Mouse (Mus musculus): Measurements from ENCODE around the gene Ly86. TPM values are rescaled to one million over a fixed set of nuclear protein-coding genes. Genes with fewer than 3 reads are reported as not detected.

The Ly86 gene
- polyA plus RNA-seq, 1 experiment from 2014 or later = 5.2 TPM

DNA sequence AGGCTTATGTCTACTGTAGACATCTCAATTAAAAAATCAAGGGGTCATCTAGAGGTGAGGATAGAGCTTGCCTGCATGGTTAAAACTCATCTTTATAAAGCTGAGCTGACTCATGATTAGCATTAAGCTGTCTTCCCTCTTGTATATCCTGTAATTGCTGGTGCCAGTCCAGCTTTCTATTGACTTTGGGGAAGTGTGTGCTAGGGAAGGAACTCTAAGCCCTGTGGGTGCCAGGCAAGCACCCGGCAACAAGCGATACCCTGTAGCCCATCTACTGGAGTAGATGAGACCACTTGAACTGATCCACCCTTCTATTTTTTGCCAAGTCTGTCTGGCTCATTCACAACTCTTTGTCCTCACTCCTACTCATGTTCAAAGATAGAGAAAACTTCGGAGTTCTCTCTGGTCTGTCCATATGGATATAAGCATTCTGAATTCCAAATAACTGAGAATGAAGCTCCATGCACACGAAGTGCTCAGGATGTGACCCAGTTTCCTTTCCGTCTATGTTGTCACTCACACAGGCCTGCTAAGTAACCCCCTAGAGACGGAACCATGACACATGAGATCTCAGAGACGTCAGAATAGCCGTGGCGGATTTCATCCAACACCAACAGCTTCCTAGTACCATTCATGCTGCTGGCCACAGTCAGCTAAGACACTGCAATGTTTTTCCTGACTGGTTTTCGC is 10.8 kb downstream of the Ly86 start:
- Histone ChIP-seq H3K4me1 (no peaks in the 10 kb centered on the region), H3K36me3 (ENCODE audit: poor library complexity, severe bottlenecking) (no peaks in the 10 kb centered on the region), H3K27ac (no peak overlapping the region), H3K9me3 (replicated peaks) (no peaks in the 10 kb centered on the region), H3K4me3 (no peak overlapping the region), H3K4me2 (no peak overlapping the region), H3K9ac (no peak overlapping the region), H3K27me3 (no peaks in the 10 kb centered on the region)
- 94% methylated on average over 10 of the region's 10 CpGs for WGBS
- no peak for ATAC-seq

DNA sequence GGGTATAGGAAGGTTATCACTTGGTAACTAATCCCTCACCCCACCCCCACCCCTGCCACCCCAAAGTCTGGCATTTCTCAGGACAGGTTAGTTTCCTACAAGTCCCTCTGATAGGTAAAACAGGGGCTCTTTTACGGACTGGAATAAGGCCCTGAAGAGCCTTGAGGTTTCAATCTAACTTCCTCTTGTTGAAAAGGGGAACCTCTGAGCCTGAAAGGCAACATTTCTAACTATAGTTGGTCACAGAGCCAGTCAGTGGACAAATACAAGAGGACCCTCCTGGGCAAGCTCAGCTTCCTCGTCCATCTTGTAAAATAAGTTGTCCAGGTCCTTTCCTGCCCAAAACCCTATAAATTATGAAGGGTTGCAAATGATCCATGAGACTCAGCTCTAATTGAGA is 11.5 kb downstream of the Ly86 start:
- ATAC-seq = no peak
- 86% methylated on average over 2 of the region's 2 CpGs for WGBS

DNA sequence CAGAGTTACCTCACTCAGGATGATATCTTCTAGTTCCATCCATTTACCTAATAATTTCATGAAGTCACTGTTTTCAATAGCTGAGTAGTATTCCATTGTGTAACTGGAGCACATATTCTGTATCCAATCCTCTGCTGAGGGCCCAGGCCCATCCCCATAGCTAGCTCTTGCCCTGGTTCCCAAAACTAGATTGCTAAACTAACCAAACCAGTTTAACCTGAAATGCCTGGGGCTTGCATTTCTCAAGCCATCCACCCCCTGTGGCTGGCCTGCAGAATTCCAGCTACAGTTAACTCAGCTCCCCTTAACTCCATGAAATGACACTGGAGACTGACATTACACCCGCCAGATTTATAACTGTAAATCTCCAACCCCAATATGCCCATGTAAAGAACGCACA is 13.1 kb downstream of the Ly86 start:
- Histone ChIP-seq H3K27ac (no peak overlapping the region), H3K9ac (no peak overlapping the region), H3K4me2 (no peak overlapping the region), H3K4me1 (no peaks in the 10 kb centered on the region), H3K27me3 (no peaks in the 10 kb centered on the region), H3K4me3 (no peak overlapping the region), H3K9me3 (replicated peaks) (no peaks in the 10 kb centered on the region), H3K36me3 (ENCODE audit: poor library complexity, severe bottlenecking) (no peaks in the 10 kb centered on the region)
- WGBS = 94% methylated on average over 2 of the region's 2 CpGs
- no peak for ATAC-seq

More for the DNA sequence above, 11.5 kb downstream of the Ly86 start:
- Histone ChIP-seq H3K36me3 (ENCODE audit: poor library complexity, severe bottlenecking) (no peaks in the 10 kb centered on the region), H3K4me1 (no peaks in the 10 kb centered on the region), H3K27me3 (no peaks in the 10 kb centered on the region), H3K27ac (no peak overlapping the region), H3K9me3 (replicated peaks) (no peaks in the 10 kb centered on the region), H3K4me2 (no peak overlapping the region), H3K4me3 (no peak overlapping the region), H3K9ac (no peak overlapping the region)

DNA sequence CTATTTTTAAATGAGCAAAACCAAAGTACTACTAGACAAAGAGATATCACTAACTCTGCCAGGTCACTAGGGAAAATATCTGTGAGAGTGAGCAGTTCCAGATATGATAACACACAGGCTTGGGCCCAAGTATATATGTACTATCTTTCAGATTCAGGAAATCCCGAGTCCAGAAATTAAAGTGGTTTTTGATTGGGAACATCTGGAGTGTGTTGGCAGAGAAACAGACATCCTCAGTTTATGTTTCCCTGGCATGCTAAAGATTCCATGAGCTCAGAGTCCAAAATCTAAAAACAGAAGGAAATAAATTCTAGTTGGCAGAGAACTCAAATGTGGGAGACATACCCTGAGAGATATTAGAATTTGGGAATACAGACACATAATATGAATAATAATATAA is 16.2 kb downstream of the Ly86 start:
- Histone ChIP-seq H3K4me2 (no peak overlapping the region), H3K27ac (no peak overlapping the region), H3K9ac (no peak overlapping the region), H3K36me3 (ENCODE audit: poor library complexity, severe bottlenecking) (no peaks in the 10 kb centered on the region), H3K9me3 (replicated peaks) (no peaks in the 10 kb centered on the region), H3K4me1 (no peaks in the 10 kb centered on the region), H3K4me3 (no peak overlapping the region), H3K27me3 (no peaks in the 10 kb centered on the region)
- peak; percentile 41; the same call in 1 of the 2 replicates for ATAC-seq
- 85% methylated on average over 1 of the region's 1 CpGs for WGBS

DNA sequence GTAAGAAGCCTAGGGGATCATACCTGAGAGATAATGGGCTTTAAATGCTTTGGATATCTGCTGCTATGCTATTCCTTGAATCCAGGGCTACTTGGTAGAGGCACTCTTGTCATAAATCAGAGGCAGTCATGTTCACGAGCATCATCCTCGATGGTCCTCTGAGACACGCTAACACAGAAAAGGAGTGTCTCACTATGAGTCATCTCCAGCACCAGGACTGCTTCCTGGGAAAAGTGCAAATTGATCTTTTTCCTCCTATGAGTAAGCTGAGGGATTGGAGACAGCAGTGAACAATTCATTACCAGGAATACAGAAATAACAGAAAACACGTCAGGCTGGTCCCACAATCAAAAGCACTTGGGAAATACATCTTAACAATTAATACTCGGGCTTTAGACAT is 19.3 kb downstream of the Ly86 start:
- Histone ChIP-seq H3K4me3 (no peak overlapping the region), H3K4me2 (no peak overlapping the region), H3K9me3 (replicated peaks) (no peaks in the 10 kb centered on the region), H3K27ac (no peak overlapping the region), H3K9ac (no peak overlapping the region), H3K27me3 (no peaks in the 10 kb centered on the region), H3K4me1 (no peaks in the 10 kb centered on the region), H3K36me3 (ENCODE audit: poor library complexity, severe bottlenecking) (no peaks in the 10 kb centered on the region)
- no peak for ATAC-seq
- WGBS = 82% methylated on average over 5 of the region's 5 CpGs

DNA sequence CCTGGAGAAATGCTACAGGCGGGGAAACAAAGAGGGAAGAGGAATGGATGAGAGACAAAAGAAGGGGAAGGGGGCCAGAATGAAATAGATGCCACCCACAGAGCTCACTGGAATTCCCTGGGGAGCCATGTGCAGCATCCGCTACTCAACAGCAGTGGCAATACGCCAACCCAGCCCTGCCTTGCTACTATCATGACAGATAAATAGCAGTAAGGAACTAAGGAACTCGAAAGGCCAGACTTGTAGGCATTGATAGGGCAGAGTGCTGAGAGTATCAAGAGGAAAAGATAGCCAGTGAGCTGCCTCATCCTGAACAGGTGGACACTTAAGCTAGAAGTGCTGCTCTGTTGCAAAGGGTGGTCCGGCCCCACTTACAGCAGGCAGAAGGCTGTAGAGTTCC is 31.4 kb downstream of the Ly86 start:
- H3K4me3 ChIP-seq = no peak overlapping the region
- no peaks in the 10 kb centered on the region for H3K36me3 ChIP-seq (ENCODE audit: poor library complexity, severe bottlenecking)
- no peak overlapping the region for H3K27ac ChIP-seq
- no peak overlapping the region for H3K4me2 ChIP-seq
- no peaks in the 10 kb centered on the region for H3K27me3 ChIP-seq
- ATAC-seq = no peak
- 57% methylated on average over 5 of the region's 5 CpGs for WGBS
- no peaks in the 10 kb centered on the region for H3K9me3 ChIP-seq (replicated peaks)
- H3K4me1 ChIP-seq = 0 out of 2 replicates have a peak, but pooled peaks cover 7% of the 10 kb centered on the region
- no peak overlapping the region for H3K9ac ChIP-seq

DNA sequence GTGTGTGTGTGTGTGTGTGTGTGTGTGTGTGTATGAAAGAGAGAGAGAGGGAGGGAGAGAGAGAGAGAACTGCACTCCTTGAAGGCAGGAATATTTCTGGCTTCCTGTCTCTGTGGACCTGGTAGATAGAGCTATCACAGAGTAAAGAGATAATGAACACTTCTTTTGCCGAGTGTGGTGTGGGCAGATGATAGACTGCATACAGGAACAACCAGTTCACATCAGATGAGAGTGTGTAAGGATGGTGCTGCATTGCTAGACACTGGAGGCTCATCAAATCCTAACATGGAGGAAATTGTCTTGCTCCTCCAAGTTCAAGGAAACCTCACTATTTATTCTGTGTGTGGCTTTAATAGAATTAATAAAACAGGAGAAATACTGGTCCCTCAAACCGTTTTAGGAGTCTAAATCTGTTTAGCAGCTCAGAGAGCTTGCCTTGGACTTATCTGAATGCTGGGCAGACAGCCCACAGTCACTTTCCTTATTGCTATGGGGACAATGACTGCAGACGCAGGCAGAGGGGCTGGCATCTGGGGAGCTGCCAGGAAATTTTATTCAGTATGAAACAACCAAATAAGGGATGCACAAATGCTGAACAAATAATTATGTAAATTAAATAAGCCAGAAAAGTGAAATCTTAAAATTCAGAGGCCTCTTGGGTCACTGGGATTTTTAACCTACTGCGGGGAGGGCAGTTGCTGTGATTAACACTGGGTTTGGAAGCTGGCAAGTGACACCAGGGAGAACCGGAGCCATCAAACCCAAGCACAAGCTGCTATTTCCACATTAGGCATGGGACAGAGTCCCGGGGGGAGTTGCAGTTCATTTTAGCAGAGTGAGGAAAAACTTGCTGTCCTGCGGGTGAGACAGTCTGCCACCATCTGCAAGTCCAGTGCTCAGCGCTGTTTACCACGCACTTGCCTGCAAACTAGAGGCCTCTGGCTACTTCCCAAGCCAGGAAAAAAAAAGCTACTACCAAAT is 43.5 kb downstream of the Ly86 start:
- 47% methylated on average over 9 of the region's 9 CpGs for WGBS
- 0 out of 2 replicates have a peak overlapping the region, but pooled peaks have one; percentile 19 for H3K4me2 ChIP-seq
- peak; percentile 85 for ATAC-seq
- peak overlapping the region; percentile 65 for H3K27ac ChIP-seq
- H3K4me1 ChIP-seq = peaks cover 16% of the 10 kb centered on the region
- H3K9me3 ChIP-seq (replicated peaks) = no peaks in the 10 kb centered on the region
- H3K4me3 ChIP-seq = no peak overlapping the region
- H3K36me3 ChIP-seq (ENCODE audit: poor library complexity, severe bottlenecking) = no peaks in the 10 kb centered on the region
- no peak overlapping the region for H3K9ac ChIP-seq
- H3K27me3 ChIP-seq = no peaks in the 10 kb centered on the region

DNA sequence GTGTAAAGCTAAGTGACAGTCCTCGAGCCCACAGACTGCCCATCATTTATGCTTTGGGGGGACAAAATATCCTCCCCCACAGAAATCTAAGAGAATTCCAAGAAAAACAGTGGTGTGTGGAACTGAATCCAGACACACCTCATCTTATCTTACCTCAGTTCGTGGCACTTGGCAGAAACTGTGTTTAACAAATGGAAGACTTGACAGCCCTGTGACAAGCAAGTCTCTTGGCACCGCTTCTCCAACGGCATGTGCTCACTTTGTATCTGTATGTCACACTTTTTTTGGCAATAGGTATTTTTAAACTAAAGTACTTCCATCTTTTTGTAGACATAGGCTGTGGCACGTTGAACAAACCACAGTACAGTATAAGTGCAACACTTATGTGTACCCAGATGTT is 44.3 kb downstream of the Ly86 start:
- H3K4me1 ChIP-seq = peaks cover 16% of the 10 kb centered on the region
- no peak overlapping the region for H3K4me3 ChIP-seq
- H3K27ac ChIP-seq = no peak overlapping the region
- ATAC-seq = peak; percentile 12; the same call in 1 of the 2 replicates
- no peaks in the 10 kb centered on the region for H3K9me3 ChIP-seq (replicated peaks)
- no peak overlapping the region for H3K9ac ChIP-seq
- no peaks in the 10 kb centered on the region for H3K36me3 ChIP-seq (ENCODE audit: poor library complexity, severe bottlenecking)
- 82% methylated on average over 5 of the region's 5 CpGs for WGBS
- H3K27me3 ChIP-seq = no peaks in the 10 kb centered on the region
- H3K4me2 ChIP-seq = no peak overlapping the region

DNA sequence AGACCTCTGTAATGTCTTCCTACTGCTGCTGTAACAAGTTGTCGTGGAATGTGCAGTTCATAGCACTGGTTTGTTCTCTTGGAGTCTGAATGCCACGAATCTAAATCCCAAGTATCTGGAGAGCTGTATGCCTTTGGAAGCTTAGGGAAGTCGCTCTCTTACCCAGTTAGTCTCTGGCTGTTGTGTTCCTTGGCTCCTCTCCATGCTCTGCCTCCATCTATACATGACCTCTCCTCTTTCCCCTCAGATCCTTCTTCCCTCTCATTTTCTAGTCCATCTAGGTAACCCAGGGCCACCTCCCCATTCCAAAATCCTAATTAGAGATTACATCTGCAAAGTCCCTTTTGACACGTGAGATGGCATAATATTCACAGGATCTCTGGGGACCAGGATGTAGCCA is 53.8 kb downstream of the Ly86 start:
- Histone ChIP-seq H3K27me3 (no peaks in the 10 kb centered on the region), H3K9ac (no peak overlapping the region), H3K4me3 (no peak overlapping the region), H3K36me3 (ENCODE audit: poor library complexity, severe bottlenecking) (no peaks in the 10 kb centered on the region), H3K9me3 (replicated peaks) (no peaks in the 10 kb centered on the region), H3K27ac (no peak overlapping the region), H3K4me1 (no peaks in the 10 kb centered on the region), H3K4me2 (no peak overlapping the region)
- WGBS = 79% methylated on average over 4 of the region's 4 CpGs
- ATAC-seq = no peak

DNA sequence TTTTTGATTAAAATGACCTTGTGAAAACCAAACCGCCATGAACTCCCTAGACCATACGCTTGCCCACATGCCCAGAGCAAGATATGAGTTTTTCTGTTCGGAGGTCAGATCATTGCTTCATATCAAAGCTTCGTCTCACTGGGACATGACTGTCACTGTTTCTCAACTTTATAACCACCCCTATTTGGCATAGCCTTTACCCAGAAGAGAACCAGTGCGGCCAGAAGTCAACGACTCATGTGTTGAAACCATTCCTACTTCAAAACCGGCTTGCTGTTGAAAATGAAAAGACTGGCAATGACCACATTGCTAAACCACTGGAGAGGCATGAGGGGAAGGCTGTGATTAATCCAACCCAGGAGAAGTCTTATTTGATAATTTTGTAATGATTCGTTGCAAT is 54.3 kb downstream of the Ly86 start:
- ATAC-seq = no peak
- no peaks in the 10 kb centered on the region for H3K4me1 ChIP-seq
- WGBS = 95% methylated on average over 8 of the region's 8 CpGs
- no peaks in the 10 kb centered on the region for H3K36me3 ChIP-seq (ENCODE audit: poor library complexity, severe bottlenecking)
- H3K4me2 ChIP-seq = no peak overlapping the region
- H3K4me3 ChIP-seq = no peak overlapping the region
- no peak overlapping the region for H3K27ac ChIP-seq
- no peak overlapping the region for H3K9ac ChIP-seq
- no peaks in the 10 kb centered on the region for H3K9me3 ChIP-seq (replicated peaks)
- no peaks in the 10 kb centered on the region for H3K27me3 ChIP-seq

DNA sequence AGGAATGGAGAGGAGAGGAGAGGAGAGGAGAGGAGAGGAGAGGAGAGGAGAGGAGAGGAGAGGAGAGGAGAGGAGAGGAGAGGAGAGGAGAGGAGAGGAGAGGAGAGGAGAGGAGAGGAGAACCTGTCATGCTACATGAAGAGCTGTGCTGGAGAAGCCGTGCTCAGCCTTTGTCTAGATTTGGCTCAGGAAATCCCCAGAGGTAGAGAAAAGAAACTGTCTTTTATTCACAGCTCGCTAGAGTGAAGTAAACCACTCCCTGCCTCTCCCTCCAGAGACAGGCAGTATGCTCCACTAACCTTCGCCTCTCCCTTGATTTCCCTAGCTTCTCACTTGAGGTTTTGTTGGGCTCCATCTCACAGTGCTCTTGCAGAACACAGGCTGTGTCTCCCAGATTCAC is 57.4 kb downstream of the Ly86 start:
- H3K4me3 ChIP-seq = no peak overlapping the region
- H3K27ac ChIP-seq = no peak overlapping the region
- no peaks in the 10 kb centered on the region for H3K4me1 ChIP-seq
- H3K4me2 ChIP-seq = no peak overlapping the region
- H3K9me3 ChIP-seq (replicated peaks) = no peaks in the 10 kb centered on the region
- no peak for ATAC-seq
- 39% methylated on average over 3 of the region's 3 CpGs for whole genome bisulfite sequencing
- H3K27me3 ChIP-seq = no peaks in the 10 kb centered on the region
- no peaks in the 10 kb centered on the region for H3K36me3 ChIP-seq (ENCODE audit: poor library complexity, severe bottlenecking)
- no peak overlapping the region for H3K9ac ChIP-seq

DNA sequence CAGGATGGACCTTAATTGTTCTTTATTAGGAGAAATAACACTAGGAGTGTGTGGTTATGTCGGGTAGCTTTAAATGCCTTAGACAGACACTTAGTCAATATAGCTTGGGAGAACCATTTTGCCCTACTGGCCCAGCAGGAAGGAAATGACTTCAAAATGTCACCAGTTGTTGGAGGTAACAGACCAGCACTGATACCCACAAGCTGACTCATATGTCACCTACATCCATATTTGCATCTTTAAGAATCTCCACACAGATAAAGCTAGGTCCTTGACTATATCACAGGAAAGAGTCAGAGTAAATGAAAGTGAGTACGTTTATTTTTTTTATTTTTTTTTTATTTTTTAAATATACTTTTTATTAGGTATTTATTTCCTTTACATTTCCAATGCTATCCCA is 58.7 kb downstream of the Ly86 start:
- no peaks in the 10 kb centered on the region for H3K9me3 ChIP-seq (replicated peaks)
- H3K27me3 ChIP-seq = no peaks in the 10 kb centered on the region
- no peak overlapping the region for H3K4me3 ChIP-seq
- no peak for ATAC-seq
- no peaks in the 10 kb centered on the region for H3K36me3 ChIP-seq (ENCODE audit: poor library complexity, severe bottlenecking)
- no peak overlapping the region for H3K4me2 ChIP-seq
- H3K9ac ChIP-seq = no peak overlapping the region
- no peaks in the 10 kb centered on the region for H3K4me1 ChIP-seq
- WGBS = 86% methylated on average over 2 of the region's 2 CpGs
- no peak overlapping the region for H3K27ac ChIP-seq

Measured in forebrain, embryonic 13.5 days (tissue).